Mouse (Mus musculus): ENCODE measurements around the gene Rad51c.

DNA sequence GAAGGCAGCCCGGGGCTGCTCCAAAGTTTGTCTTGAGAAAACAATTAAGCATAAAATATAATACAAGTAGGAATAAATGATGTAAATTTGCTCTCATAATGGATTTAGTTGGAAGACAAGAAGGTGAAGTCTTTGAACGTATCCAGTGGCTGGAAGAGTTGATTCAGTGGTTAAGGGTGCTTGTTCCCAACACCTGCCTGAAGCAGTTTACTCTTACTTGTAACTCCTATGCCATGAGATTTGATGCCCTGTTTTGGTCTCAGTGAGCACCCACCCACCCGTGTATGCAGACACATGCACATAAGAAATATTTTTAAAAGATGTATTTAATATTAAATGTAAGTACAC, 44.4 kb upstream of the Rad51c start:
- TF ChIP-seq EP300 (IDR thresholded peaks at IDR 0.05; ENCODE audit: insufficient read depth, low read depth, low read length) = no peak
- no peak for TF ChIP-seq CTCF (IDR thresholded peaks at IDR 0.05)
